Mouse (Mus musculus): ENCODE data around the gene Cntn5.

Cntn5 gene

GRCm38 (mm10) chr9:9673277-9674049, 1231.1 kb downstream of the Cntn5 start:
- no peak for DNase-seq

- no peak for DNase-seq
Observed at GRCm38 (mm10) chr9:9653463-9653862, 1251.1 kb downstream of the Cntn5 start.

GRCm38 (mm10) chr9:9647361-9647760, 1257.2 kb downstream of the Cntn5 start:
- DNase-seq = no peak

GRCm38 (mm10) chr9:9646276-9646675, 1258.3 kb downstream of the Cntn5 start:
- no peak for DNase-seq
